Mouse (Mus musculus) skeletal muscle tissue, adult 2 months (tissue): ENCODE results near the gene Hmgcl.

ENCODE experiments used
- DNase-seq: peaks from one replicate; pipeline ENCODE4 v3.0.0-alpha.2; 2012; ENCODE audit warnings: low read depth, low spot score

Hmgcl gene

DNA sequence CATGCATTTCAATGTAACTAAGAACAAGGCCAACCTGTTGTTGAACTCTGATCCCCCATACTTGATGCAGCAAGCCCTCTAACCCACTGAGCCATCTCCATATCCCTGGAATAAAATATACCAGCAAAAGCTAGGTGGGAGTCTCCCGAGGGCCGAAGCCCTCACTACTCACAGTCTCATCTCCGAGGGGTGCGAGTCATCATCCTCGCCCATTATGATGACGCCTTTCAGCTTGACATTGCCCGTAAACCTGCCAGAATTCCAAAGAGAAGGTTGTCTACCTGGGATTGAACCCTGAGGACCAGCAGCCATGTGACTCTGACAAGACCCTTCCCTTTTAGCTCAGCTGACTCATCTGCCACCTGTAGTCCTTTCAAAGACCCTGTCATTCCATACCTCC lies 39.5 kb downstream of the Hmgcl start:
- no peak for DNase-seq

DNA sequence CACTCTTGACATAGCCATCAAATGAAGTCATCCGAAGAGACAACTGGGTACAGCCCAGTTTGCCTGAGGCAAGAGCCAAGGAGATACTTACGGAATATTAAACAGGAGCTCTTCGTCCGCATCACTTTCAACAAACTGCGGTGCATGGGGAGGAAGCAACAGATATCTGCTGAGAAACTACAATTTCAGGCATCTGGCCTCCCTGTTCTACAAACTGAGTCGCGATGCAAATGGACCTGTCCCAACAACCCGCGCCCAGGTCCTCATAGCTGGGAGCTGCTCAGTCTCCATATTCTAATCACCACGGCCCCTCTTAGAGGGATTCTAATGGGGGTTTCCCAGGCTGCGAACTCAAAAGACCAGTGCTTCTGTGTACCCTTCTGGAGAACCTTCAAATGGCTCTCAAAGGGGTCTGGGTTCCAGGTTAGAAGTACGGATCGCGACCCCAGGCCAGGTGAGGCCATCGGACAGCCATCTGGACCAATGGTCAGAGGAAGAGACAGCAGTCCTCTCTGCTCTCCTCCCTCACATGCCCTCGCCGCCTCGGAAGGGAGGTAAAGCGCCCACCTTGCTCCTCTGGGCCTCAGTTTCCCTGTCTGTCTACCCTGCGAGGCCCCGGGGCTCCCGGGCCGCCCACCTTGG lies 40.2 kb downstream of the Hmgcl start:
- no peak for DNase-seq

DNA sequence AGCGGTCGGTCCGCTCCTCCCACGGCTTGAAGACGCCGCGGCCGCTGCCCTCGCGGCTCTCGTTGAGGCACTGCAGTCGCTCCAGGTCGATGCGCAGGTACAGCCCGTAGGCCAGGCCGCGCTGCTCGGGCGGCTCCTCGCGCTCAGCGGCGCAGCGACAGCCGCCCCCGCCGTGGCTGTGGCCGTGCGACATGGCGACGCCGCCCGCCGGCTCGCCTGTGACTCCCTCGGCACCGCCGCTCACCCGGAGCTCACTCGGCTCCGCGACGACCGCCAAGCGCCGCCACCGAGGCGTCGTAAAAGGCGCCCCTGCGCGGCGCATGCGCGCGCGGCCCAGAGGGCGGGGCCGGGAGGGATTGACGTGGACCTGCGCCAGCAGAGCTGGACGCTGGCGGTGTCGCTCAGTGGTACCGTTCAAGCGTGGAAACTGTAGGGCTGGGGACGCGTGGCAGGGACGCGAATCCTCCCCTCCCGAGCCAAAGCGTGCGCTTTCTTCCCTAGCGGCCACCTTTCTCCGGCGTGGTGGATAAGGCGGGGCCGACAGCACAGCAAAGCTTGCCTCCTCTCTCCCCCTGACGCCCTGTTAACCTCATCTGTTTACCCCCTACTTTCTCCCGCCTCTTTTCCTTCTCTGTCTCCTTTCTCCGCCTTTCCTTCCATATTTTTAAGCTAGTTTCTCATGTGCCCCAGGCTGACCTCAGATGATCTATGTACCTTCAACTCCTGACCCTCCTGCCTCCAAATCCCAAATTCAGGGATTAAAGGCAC lies 40.9 kb downstream of the Hmgcl start, which contains the start of gene Pithd1:
Gene Pithd1, minus strand, starts transcription at position 322 of the 768 bp plus-strand sequence.
- DNase-seq: peak; percentile 95

DNA sequence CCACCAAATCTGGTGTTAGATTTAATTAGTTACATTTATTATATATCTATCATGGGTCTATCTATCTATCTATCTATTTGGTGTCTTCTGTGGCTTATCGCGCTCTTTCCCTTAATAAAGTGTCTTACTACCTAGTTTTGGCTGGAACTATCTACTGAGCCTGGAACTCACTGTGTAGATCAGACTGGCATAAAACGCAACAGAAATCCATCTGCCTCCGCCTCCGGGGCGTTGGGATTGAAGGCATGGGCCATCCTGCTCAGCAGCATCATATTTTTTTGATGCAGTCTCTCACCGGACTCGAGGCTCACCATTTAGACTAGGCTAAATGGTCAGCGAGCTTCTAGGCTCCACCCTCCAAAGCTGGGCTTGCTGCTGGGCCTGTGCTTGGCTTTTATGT lies 41.5 kb downstream of the Hmgcl start:
- no peak for DNase-seq

DNA sequence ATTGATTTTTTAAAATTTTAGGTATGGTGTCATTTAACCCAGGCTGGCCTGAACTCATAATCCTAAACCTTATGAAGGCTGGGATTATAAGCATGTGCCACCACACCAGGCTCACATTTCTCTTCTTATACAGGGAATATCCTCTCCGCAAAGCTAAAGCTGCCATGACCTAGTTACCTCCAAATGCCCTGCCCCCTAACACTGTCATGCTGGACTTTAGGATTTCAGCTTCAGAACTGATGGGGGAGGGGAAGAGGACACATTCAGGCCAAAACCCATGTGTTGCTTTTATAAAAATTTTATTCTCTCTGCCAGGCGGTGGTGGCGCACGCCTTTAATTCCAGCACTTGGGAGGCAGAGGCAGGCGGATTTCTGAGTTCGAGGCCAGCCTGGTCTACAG lies 47.7 kb downstream of the Hmgcl start:
- no peak for DNase-seq

DNA sequence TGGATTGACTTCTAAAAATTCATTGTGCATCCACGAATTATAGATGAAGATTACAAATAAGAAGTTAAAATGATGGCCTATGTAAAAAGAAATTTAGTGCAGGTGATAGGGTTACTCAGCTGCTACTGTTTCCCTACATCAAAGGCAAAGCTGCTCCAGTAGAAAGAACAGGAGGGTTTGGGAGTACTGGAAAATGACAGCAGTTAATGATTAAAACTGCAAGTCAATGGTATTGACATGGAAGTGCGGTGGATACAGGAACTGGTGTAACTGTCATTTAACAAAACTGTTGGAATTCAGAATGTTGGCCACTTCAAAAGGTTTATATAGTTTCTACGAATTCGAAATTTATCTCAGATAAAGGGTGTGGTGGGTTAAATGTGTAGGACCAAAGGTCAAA lies 48.9 kb downstream of the Hmgcl start:
- DNase-seq: no peak

DNA sequence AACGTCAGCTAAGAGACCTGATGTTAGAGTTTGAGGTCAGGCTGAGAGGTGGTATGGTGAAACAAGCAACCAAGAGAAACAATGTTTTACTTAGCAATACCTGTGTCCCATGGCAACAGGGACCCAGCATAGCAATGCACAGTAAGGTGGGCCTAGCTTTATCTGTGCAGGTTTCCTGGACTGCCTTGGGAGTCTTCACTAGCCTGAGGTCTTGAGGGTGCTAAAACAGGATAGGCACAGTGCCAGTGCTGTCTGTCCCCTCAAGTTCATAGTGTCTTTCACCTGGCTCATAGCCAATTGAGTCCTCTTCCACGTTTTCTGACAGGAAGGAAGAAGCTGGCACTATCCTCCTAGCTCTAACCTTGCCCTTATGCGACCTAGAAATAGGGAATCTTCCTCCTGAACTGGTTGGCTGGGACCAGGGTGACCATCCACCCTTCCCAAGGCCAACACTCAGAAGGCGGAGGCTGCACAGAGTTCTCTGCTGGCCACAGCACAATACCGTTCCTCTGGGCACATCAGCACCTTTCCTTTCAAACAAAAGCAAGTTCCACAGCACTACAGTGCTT lies 57.9 kb downstream of the Hmgcl start:
- no peak for DNase-seq

DNA sequence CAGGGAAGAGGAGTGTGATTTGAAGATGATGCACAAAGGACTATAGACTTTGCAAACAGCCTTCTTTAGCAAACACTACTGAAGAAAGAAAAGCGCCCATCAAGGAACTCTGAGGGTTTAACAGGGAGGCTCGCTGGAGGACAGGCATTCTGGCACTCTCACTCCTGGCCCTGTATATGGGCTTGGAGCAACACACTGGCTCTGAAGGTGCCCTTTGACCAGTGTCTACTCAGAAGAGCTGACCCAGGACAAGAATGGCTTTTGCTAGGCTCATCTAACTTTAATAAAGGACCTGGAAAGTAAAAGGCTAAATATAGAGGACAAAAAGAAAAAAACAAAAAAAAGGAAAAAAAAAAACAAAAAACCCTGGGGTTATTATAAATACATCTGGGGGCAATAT lies 58.7 kb downstream of the Hmgcl start:
- no peak for DNase-seq

DNA sequence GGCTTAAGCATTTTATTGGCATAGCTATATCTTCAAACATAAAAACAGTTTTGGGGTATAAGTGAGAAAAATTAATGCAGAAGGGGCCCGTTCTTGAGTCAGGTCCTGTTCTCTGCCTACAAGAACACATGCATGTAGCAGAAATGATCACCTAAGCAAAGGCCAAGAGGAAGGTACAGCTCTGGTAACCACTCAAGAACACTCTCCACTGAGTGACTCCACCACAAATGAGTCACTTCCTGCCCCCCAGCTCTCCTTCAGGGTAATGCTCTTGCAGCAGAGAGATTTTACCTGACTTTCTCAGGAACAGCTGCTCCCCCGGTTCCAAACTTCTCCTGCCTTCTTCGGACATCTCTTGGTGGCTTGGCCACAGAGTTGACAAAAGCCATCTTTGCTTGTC lies 60.6 kb downstream of the Hmgcl start:
- DNase-seq: no peak

DNA sequence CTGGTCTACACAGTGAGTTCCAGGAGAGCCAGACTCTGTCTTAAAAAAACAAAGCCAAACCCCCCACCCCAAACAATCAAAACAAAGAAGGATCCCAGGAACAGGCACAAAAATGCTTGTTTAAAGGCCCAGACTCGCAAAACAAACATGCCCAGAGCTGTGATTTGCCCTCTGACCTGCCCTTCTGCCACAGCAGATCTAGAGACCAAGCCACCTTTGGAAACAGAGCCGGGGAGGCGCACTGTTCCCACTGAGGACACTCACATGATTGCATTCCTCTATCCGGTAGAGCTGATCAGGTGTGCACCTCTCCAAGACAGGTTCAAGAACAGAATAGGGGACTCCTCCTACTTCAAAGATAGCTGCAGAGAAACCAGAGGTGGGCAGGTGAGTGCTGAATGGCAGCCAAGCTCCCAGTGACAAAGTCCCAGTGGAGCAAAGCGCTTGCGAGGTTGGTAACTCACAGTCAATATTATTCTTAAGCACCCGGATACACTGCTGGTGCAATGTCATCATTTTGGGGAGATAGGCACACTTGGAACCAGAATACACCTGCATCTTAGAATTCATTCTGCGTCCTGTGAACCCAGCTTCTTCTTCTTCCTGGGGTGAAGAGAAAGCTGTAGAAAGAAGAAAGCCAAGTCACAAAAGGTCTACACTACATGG lies 62.7 kb downstream of the Hmgcl start:
- DNase-seq: no peak

DNA sequence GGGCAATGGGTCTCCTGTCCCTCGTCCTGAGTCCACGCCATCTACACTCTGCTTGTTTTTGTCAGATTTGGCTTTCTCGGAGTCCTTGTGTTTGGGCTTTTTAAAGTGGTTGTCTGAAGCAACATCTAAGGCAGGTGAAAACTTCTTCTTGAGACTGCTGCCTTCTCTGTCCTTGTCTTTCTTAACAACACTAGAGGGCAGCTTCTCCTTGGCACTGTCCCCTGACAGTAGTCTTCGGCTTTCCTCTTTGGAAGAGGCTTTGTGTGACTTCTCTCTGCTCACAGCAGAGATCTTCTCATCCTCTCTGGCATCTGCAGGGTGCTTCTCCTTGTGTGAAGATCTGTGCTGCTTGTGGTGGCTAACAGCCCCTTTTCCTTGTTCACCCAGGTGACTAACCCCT lies 64.3 kb downstream of the Hmgcl start:
- DNase-seq: no peak
